Mouse (Mus musculus) E14TG2a.4 (cell line): ENCODE results near the gene Drd3.

Source experiments
- CTCF ChIP-seq: conservative IDR thresholded peaks from 2 replicates; pipeline ENCODE4 v1.5.1; 2014; ENCODE audit warnings: low read length
- NANOG ChIP-seq: IDR thresholded peaks from 2 replicates; pipeline ENCODE4 v1.6.1; 2014; ENCODE audit warnings: borderline replicate concordance, low read length, mixed read lengths

DNA sequence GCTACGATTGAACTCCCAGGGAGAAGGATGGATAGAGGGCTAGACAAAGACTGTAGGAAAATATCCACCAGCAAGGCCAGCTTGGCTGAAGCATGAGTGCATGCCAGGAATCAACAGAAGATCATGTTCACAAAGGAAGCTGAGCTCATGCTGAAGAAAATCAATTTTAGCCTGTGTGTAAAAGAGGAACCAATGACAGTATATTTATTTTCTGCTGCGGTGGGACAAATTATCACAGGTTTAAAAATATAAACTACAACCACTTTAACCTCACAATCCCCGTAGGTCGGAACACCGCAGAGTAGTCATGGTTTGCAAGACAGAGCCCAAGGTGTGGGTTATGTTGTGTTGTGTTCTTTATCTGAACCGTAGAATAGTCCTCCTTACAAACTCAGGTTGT, 50.5 kb downstream of the Drd3 start:
- TF ChIP-seq CTCF (no peak), NANOG (no peak)
